Mouse (Mus musculus): Measurements from ENCODE around the gene Slc6a8.
A peak's percentile ranks its signal among the peaks of the same experiment; 100 is the strongest.

Slc6a8 gene

GRCm38 (mm10) chrX:73672879-73673618 lies at the start of gene Slc6a8:
Gene Slc6a8 (plus strand): TSS chrX:73673150.
- DNase-seq (ENCODE audit: low read depth) = peak; percentile 50

GRCm38 (mm10) chrX:73626981-73627380 lies 46.0 kb upstream of the Slc6a8 start:
- DNase-seq (ENCODE audit: low read depth) = no peak

- DNase-seq (ENCODE audit: low read depth) = no peak
Measured at GRCm38 (mm10) chrX:73635425-73635824, 37.5 kb upstream of the Slc6a8 start.

GRCm38 (mm10) chrX:73637415-73637814 lies 35.5 kb upstream of the Slc6a8 start:
- no peak for DNase-seq (ENCODE audit: low read depth)

- DNase-seq (ENCODE audit: low read depth) = peak; percentile 45
Measured at GRCm38 (mm10) chrX:73639255-73639675, 33.7 kb upstream of the Slc6a8 start, which contains the start of gene Dusp9. Gene Dusp9 (plus strand): TSS chrX:73639419.

DNA sequence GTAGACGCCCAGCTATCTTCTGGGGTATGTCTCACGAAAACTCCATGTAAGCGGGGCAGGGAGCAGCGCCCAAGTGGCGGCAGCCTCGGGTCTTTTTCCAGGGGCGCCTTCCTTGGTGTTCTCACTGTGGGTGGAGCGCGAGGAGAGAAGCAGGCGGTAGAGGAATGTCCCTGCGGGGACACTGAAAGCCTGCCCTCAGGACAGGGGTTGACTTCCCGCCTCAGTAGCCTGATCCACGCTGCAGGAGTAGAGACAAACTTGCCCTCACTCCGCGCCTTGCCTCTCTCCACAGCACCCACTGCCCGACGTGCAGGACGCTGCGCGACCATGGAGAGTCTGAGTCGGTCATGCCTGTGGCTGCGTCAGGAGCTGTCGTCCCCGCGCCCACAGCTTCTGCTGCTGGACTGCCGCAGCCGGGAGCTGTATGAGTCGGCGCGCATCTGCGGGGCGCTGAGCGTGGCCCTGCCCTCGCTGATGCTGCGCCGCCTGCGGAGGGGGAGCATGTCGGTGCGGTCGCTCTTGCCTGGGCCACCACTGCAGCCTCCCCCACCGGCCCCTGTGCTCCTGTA lies 33.0 kb upstream of the Slc6a8 start:
- no peak for DNase-seq (ENCODE audit: low read depth)

GRCm38 (mm10) chrX:73645121-73645520 lies 27.8 kb upstream of the Slc6a8 start:
- DNase-seq (ENCODE audit: low read depth) = no peak

DNA sequence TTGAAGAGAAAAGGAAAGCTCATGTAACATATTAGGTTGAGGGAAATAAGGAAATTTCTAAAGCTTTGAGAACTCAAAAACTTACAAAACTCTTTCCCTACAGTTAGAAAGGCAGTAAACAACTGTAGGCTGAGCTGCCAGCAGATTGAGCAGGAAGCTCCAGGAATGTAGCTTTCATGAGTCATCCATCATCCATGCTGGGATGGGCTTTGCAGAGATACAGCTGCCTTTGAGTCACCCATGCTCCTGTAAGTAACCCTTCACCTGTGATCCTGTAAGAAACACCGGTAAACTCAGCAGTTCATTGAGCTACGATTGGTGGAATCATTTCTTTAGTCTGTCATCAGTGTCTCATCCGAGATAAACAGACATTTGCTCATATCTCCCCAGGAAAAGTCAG lies 22.1 kb upstream of the Slc6a8 start:
- DNase-seq (ENCODE audit: low read depth) = no peak

DNA sequence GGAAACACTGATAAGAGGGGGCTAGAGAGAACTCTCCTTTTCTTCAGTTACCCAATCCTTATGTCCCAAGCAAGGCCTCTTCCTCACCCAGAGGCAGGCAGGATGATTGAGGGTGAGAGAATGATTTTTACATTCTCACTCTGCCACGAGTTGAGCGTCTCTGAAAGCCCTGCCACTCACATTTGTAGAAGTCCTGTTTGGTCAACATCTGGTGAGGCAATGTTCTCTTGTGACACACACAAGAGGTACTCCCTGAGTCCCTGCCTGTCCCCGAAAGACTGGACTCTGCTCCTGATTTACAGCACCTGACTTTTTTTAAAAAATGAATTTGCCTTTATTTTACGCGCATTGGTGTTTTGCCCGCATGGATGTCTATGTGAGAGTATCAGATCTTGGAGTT lies 19.6 kb upstream of the Slc6a8 start:
- DNase-seq (ENCODE audit: low read depth) = no peak

DNA sequence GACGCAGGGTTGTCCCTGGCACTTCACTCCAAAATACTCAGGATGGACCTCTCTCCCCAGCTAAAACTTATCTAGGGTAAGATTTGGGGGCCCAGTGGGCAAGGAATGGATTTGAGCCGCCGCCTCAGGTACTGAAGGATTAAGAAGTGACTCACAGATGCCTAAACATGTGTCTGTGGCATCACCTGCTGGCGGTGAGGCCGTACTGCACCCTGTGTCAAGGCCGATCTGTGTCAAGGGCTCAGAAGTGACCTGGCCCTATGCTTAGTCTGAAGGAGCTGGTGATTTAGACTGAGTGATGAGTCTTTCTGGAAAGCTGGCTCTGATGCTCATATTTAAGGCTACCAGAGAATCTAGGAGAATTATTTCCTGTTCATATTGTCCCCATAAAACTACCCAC lies 18.8 kb upstream of the Slc6a8 start:
- DNase-seq (ENCODE audit: low read depth) = peak; percentile 67

- peak; percentile 45 for DNase-seq (ENCODE audit: low read depth)
Measured at GRCm38 (mm10) chrX:73655529-73655928, 17.4 kb upstream of the Slc6a8 start.

DNA sequence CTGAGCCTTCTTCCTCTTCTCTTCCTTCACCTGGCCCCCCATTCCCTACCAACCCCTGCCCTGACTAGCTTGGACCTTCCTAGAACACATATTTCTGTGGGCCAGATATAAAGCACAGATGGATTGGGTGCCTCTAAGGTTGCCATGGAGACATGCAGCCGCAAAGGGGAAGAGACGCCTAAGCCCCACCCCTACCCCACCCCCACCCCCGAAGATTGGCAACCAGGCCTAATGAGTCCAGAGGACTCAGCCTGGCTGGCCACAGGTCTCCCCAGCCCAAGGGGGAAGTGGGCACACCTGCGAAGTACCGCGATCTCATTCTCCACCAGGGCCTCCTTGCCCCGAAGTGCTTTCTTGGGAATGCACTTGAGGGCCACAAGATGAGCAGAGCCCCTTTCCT lies 14.6 kb upstream of the Slc6a8 start:
- DNase-seq (ENCODE audit: low read depth) = no peak

DNA sequence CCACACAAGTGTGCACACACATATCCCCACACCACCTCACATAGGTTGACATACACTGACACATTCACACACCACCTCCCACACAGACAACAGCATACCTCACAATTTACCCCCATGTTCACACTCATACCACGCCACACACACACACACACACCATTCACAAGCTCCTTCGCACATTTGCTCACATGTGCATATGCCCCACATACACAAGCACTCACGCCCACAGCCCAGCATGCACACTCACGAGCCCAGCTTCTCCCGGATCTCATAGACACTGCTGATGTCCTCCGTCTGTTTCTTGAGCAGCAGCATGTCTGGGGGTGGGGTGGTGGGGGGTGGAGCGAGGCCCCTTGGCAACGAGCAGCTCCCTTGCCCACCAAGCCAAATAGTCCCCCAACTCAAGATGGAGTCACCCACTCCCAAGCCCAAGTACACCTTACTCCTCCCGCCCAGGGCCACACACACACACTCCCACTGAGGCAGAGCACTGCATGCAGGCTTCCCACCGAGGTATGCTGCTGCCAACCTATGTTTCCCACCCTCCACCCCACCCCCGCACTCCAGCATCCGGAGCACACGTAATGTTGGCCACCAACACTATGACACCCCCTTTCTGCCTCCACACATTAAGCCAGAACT lies 13.9 kb upstream of the Slc6a8 start:
- DNase-seq (ENCODE audit: low read depth) = no peak

- no peak for DNase-seq (ENCODE audit: low read depth)
Measured at GRCm38 (mm10) chrX:73659575-73660283, 13.2 kb upstream of the Slc6a8 start, which contains the start of gene Pnck. Gene Pnck (minus strand): TSS chrX:73660117.

DNA sequence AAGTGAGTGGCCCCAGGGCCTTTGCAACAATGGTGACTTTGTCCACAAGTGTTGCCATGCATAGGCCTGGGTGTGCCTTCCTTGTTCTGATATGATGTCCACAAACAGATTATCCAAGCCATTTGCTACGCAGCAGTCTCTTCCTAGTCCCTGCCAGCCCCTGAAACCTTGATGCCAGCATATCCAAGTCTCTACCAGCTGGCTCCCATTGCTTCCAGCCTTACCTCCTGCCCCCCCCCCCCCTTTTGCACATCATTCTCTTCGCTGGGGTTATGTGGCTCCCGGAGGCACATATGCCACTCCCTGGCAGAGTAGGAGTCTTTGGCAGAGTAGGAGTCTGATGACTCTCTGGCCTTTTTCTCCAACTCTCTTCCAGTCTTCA lies 12.7 kb upstream of the Slc6a8 start:
- no peak for DNase-seq (ENCODE audit: low read depth)

DNA sequence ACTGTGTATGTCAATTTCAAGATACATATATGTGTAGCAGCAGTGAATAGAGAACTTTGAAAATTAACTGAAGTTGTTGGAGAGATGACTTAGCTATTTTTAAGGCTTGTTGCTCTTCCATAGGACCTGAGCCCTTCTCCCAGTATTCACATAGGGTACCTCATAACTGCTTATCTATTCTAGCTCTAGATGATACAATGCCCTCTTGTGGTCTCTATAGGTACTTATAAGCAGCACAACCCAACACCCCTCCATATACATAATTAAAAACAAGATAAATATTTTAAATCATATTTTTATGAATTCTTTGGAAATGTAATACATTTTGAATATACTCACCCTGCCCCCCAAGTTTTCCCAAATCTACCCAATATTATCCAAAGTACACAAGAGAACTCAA lies 9.8 kb upstream of the Slc6a8 start:
- DNase-seq (ENCODE audit: low read depth) = peak; percentile 40

- peak; percentile 78 for DNase-seq (ENCODE audit: low read depth)
Measured at GRCm38 (mm10) chrX:73672031-73672431, 919 bp upstream of the Slc6a8 start.

- DNase-seq (ENCODE audit: low read depth) = no peak
Measured at GRCm38 (mm10) chrX:73673619-73673967, 643 bp downstream of the Slc6a8 start.

DNA sequence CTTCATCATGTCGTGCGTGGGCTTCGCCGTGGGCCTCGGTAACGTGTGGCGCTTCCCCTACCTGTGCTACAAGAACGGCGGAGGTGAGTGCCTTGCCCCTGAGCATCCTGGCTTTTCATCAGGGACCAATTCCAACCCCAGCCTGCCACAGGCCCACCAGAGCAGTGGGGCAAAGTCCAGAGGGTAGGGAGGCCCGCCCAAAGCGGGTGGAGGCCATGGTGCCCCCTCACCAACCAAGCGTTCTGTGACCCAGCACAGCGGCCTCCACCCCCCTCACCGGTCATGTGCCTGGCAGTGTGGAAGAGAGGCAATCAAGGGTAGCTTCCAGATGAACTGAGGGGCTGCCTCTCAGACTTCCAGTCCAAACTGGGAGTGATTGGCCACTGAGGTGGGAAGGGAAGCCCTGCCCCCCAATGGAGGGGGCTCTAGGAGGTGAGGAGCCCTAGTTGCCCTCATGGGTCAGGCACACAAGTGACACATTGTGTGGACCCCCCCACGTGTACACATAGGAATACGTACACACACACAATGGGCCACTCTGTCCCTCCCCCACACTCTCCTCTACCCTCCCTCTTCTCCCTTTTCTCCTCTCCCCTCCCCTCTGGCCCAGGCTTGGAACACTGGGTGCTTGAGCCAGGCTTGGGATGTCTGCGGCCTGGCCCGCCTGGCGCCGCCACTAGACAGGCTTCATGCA lies 1.2 kb downstream of the Slc6a8 start:
- no peak for DNase-seq (ENCODE audit: low read depth)

DNA sequence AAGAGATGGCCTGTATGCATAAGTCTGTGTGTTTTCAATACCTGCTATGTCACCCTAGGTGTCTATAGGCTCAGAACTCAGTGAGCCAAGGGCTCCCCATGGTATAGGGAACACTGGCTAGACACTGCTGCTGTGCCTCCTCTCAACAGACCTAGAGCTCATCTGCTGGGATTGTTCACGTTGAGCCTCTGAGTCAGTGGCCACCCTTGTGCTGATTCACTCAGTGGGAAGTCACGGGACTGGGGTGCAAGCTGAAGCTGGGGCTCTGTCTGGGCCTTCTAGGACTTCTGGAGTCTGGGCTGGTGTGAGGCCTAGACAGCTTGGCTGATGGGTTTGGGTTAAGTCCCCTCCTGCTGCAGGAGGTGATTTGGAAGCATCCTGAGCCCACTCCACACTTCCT lies 2.3 kb downstream of the Slc6a8 start:
- DNase-seq (ENCODE audit: low read depth) = no peak

GRCm38 (mm10) chrX:73676668-73677067 lies 3.7 kb downstream of the Slc6a8 start:
- DNase-seq (ENCODE audit: low read depth) = no peak

GRCm38 (mm10) chrX:73684156-73684555 lies 11.2 kb downstream of the Slc6a8 start:
- no peak for DNase-seq (ENCODE audit: low read depth)
